Mouse (Mus musculus): Measurements from ENCODE around the gene Cnih1. TPM values are rescaled to one million over a fixed set of nuclear protein-coding genes. Genes with fewer than 3 reads are reported as not detected.

Cnih1 gene
- polyA plus RNA-seq, 1 experiment from 2014 or later = 209 TPM

- ATAC-seq (ENCODE audit: low FRiP score, low TSS enrichment) = no peak
- 89% methylated on average over 5 of the region's 5 CpGs for WGBS
Measured at GRCm38 (mm10) chr14:46794157-46794556, 5.9 kb upstream of the Cnih1 start.

GRCm38 (mm10) chr14:46790723-46791122, 2.5 kb upstream of the Cnih1 start:
- no peak overlapping the region for H3K4me2 ChIP-seq (replicated peaks; ENCODE audit: low read depth, low read length)
- no peaks in the 10 kb centered on the region for H3K9me3 ChIP-seq (ENCODE audit: control insufficient read depth, low read length)
- peaks cover 5% of the 10 kb centered on the region for H3K4me1 ChIP-seq (ENCODE audit: control insufficient read depth, insufficient read depth, low read length)
- H3K36me3 ChIP-seq (ENCODE audit: control insufficient read depth, insufficient read depth, low read length) = no peaks in the 10 kb centered on the region
- WGBS = 92% methylated on average over 6 of the region's 6 CpGs
- no peak overlapping the region for H3K27ac ChIP-seq (ENCODE audit: low read depth, low read length)
- no peaks in the 10 kb centered on the region for H3K27me3 ChIP-seq (ENCODE audit: control insufficient read depth, insufficient read depth, low read length)
- no peak for ATAC-seq (ENCODE audit: low FRiP score, low TSS enrichment)
- no peak overlapping the region for H3K9ac ChIP-seq (ENCODE audit: low read depth, low read length)
- no peak overlapping the region for H3K4me3 ChIP-seq (ENCODE audit: low read length)

More at GRCm38 (mm10) chr14:46794157-46794556, 5.9 kb upstream of the Cnih1 start:
- Histone ChIP-seq H3K4me1 (ENCODE audit: control insufficient read depth, insufficient read depth, low read length) (no peaks in the 10 kb centered on the region), H3K4me2 (replicated peaks; ENCODE audit: low read depth, low read length) (no peak overlapping the region), H3K4me3 (ENCODE audit: low read length) (no peak overlapping the region), H3K36me3 (ENCODE audit: control insufficient read depth, insufficient read depth, low read length) (no peaks in the 10 kb centered on the region), H3K9me3 (ENCODE audit: control insufficient read depth, low read length) (no peaks in the 10 kb centered on the region), H3K27me3 (ENCODE audit: control insufficient read depth, insufficient read depth, low read length) (no peaks in the 10 kb centered on the region), H3K9ac (ENCODE audit: low read depth, low read length) (no peak overlapping the region), H3K27ac (ENCODE audit: low read depth, low read length) (no peak overlapping the region)

GRCm38 (mm10) chr14:46790303-46790702, 2.1 kb upstream of the Cnih1 start:
- H3K4me2 ChIP-seq (replicated peaks; ENCODE audit: low read depth, low read length) = no peak overlapping the region
- H3K4me3 ChIP-seq (ENCODE audit: low read length) = no peak overlapping the region
- H3K36me3 ChIP-seq (ENCODE audit: control insufficient read depth, insufficient read depth, low read length) = no peaks in the 10 kb centered on the region
- H3K9me3 ChIP-seq (ENCODE audit: control insufficient read depth, low read length) = no peaks in the 10 kb centered on the region
- WGBS = 82% methylated on average over 4 of the region's 4 CpGs
- no peak overlapping the region for H3K27ac ChIP-seq (ENCODE audit: low read depth, low read length)
- H3K27me3 ChIP-seq (ENCODE audit: control insufficient read depth, insufficient read depth, low read length) = no peaks in the 10 kb centered on the region
- ATAC-seq (ENCODE audit: low FRiP score, low TSS enrichment) = no peak
- H3K4me1 ChIP-seq (ENCODE audit: control insufficient read depth, insufficient read depth, low read length) = peaks cover 5% of the 10 kb centered on the region
- H3K9ac ChIP-seq (ENCODE audit: low read depth, low read length) = no peak overlapping the region

- Histone ChIP-seq H3K27ac (ENCODE audit: low read depth, low read length) (peak overlapping the region; percentile 77; the same call in 1 of the 2 replicates), H3K4me3 (ENCODE audit: low read length) (peak overlapping the region; percentile 93), H3K9ac (ENCODE audit: low read depth, low read length) (no peak overlapping the region), H3K4me2 (replicated peaks; ENCODE audit: low read depth, low read length) (peak overlapping the region; percentile 31), H3K36me3 (ENCODE audit: control insufficient read depth, insufficient read depth, low read length) (peaks cover 2% of the 10 kb centered on the region; the same call in 1 of the 2 replicates), H3K9me3 (ENCODE audit: control insufficient read depth, low read length) (no peaks in the 10 kb centered on the region), H3K27me3 (ENCODE audit: control insufficient read depth, insufficient read depth, low read length) (no peaks in the 10 kb centered on the region), H3K4me1 (ENCODE audit: control insufficient read depth, insufficient read depth, low read length) (peaks cover 5% of the 10 kb centered on the region)
- WGBS = 21% methylated on average over 8 of the region's 8 CpGs
- ATAC-seq (ENCODE audit: low FRiP score, low TSS enrichment) = no peak
Measured at GRCm38 (mm10) chr14:46788505-46788901, 292 bp upstream of the Cnih1 start.

GRCm38 (mm10) chr14:46787454-46787786, 791 bp downstream of the Cnih1 start:
- Histone ChIP-seq H3K36me3 (ENCODE audit: control insufficient read depth, insufficient read depth, low read length) (peaks cover 7% of the 10 kb centered on the region), H3K27ac (ENCODE audit: low read depth, low read length) (peak overlapping the region; percentile 98), H3K9ac (ENCODE audit: low read depth, low read length) (peak overlapping the region; percentile 99), H3K27me3 (ENCODE audit: control insufficient read depth, insufficient read depth, low read length) (no peaks in the 10 kb centered on the region), H3K4me1 (ENCODE audit: control insufficient read depth, insufficient read depth, low read length) (peaks cover 5% of the 10 kb centered on the region), H3K4me2 (replicated peaks; ENCODE audit: low read depth, low read length) (peak overlapping the region; percentile 78), H3K9me3 (ENCODE audit: control insufficient read depth, low read length) (no peaks in the 10 kb centered on the region), H3K4me3 (ENCODE audit: low read length) (peak overlapping the region; percentile 93)
- under 1% methylated on average over 11 of the region's 11 CpGs for WGBS
- ATAC-seq (ENCODE audit: low FRiP score, low TSS enrichment) = no peak

GRCm38 (mm10) chr14:46785247-46785646, 3.0 kb downstream of the Cnih1 start:
- WGBS = 90% methylated on average over 5 of the region's 5 CpGs
- no peak overlapping the region for H3K27ac ChIP-seq (ENCODE audit: low read depth, low read length)
- H3K4me2 ChIP-seq (replicated peaks; ENCODE audit: low read depth, low read length) = no peak overlapping the region
- peaks cover 23% of the 10 kb centered on the region for H3K36me3 ChIP-seq (ENCODE audit: control insufficient read depth, insufficient read depth, low read length)
- ATAC-seq (ENCODE audit: low FRiP score, low TSS enrichment) = no peak
- H3K9me3 ChIP-seq (ENCODE audit: control insufficient read depth, low read length) = no peaks in the 10 kb centered on the region
- H3K4me1 ChIP-seq (ENCODE audit: control insufficient read depth, insufficient read depth, low read length) = peaks cover 5% of the 10 kb centered on the region
- no peak overlapping the region for H3K4me3 ChIP-seq (ENCODE audit: low read length)
- H3K27me3 ChIP-seq (ENCODE audit: control insufficient read depth, insufficient read depth, low read length) = no peaks in the 10 kb centered on the region
- no peak overlapping the region for H3K9ac ChIP-seq (ENCODE audit: low read depth, low read length)

- Histone ChIP-seq H3K36me3 (ENCODE audit: control insufficient read depth, insufficient read depth, low read length) (peaks cover 41% of the 10 kb centered on the region), H3K27me3 (ENCODE audit: control insufficient read depth, insufficient read depth, low read length) (no peaks in the 10 kb centered on the region), H3K27ac (ENCODE audit: low read depth, low read length) (no peak overlapping the region), H3K4me3 (ENCODE audit: low read length) (no peak overlapping the region), H3K4me2 (replicated peaks; ENCODE audit: low read depth, low read length) (no peak overlapping the region), H3K9me3 (ENCODE audit: control insufficient read depth, low read length) (peaks cover 9% of the 10 kb centered on the region), H3K4me1 (ENCODE audit: control insufficient read depth, insufficient read depth, low read length) (peaks cover 5% of the 10 kb centered on the region), H3K9ac (ENCODE audit: low read depth, low read length) (no peak overlapping the region)
- ATAC-seq (ENCODE audit: low FRiP score, low TSS enrichment) = no peak
- 89% methylated on average over 10 of the region's 10 CpGs for WGBS
Measured at GRCm38 (mm10) chr14:46783327-46783926, 4.8 kb downstream of the Cnih1 start.

- Histone ChIP-seq H3K4me3 (ENCODE audit: low read length) (no peak overlapping the region), H3K4me2 (replicated peaks; ENCODE audit: low read depth, low read length) (no peak overlapping the region), H3K4me1 (ENCODE audit: control insufficient read depth, insufficient read depth, low read length) (peaks cover 5% of the 10 kb centered on the region), H3K36me3 (ENCODE audit: control insufficient read depth, insufficient read depth, low read length) (peaks cover 52% of the 10 kb centered on the region), H3K9me3 (ENCODE audit: control insufficient read depth, low read length) (peaks cover 9% of the 10 kb centered on the region), H3K27ac (ENCODE audit: low read depth, low read length) (no peak overlapping the region), H3K9ac (ENCODE audit: low read depth, low read length) (no peak overlapping the region), H3K27me3 (ENCODE audit: control insufficient read depth, insufficient read depth, low read length) (no peaks in the 10 kb centered on the region)
- 89% methylated on average over 8 of the region's 8 CpGs for WGBS
- ATAC-seq (ENCODE audit: low FRiP score, low TSS enrichment) = no peak
Measured at GRCm38 (mm10) chr14:46782187-46782828, 5.9 kb downstream of the Cnih1 start.

GRCm38 (mm10) chr14:46781086-46781485, 7.1 kb downstream of the Cnih1 start:
- WGBS = 97% methylated on average over 7 of the region's 7 CpGs
- H3K36me3 ChIP-seq (ENCODE audit: control insufficient read depth, insufficient read depth, low read length) = peaks cover 64% of the 10 kb centered on the region
- no peak for ATAC-seq (ENCODE audit: low FRiP score, low TSS enrichment)
- H3K9ac ChIP-seq (ENCODE audit: low read depth, low read length) = no peak overlapping the region
- no peaks in the 10 kb centered on the region for H3K4me1 ChIP-seq (ENCODE audit: control insufficient read depth, insufficient read depth, low read length)
- no peak overlapping the region for H3K27ac ChIP-seq (ENCODE audit: low read depth, low read length)
- H3K9me3 ChIP-seq (ENCODE audit: control insufficient read depth, low read length) = peaks cover 9% of the 10 kb centered on the region
- H3K4me3 ChIP-seq (ENCODE audit: low read length) = no peak overlapping the region
- no peaks in the 10 kb centered on the region for H3K27me3 ChIP-seq (ENCODE audit: control insufficient read depth, insufficient read depth, low read length)
- no peak overlapping the region for H3K4me2 ChIP-seq (replicated peaks; ENCODE audit: low read depth, low read length)
